Mouse (Mus musculus) liver, adult 2 months (tissue): Measurements from ENCODE around the gene Dusp5. TPM values are rescaled to one million over a fixed set of nuclear protein-coding genes. Genes with fewer than 3 reads are reported as not detected.

ENCODE experiments used
- DNase-seq: peaks from one replicate; pipeline ENCODE4 v3.0.0-alpha.2; 2011; ENCODE audit warnings: low read depth, low spot score; ENCODE audit errors: extremely low read depth
- H3K27ac ChIP-seq: fragments of 200-500 bp; replicated peaks from 2 replicates; pipeline ENCODE4 v1.5.1; 2012; ENCODE audit warnings: low read depth, mild to moderate bottlenecking, control low read depth, inconsistent platforms, low read length; ENCODE audit not compliant: insufficient read depth
- H3K27me3 ChIP-seq: fragments of 200-500 bp; 2 replicates; pipeline ENCODE4 v1.6.1; 2012; ENCODE audit warnings: mild to moderate bottlenecking, moderate library complexity, low read length, inconsistent platforms; ENCODE audit not compliant: control insufficient read depth, insufficient read depth
- H3K36me3 ChIP-seq: fragments of 200-500 bp; 2 replicates; pipeline ENCODE4 v1.6.1; 2012; ENCODE audit warnings: low read length, inconsistent platforms; ENCODE audit not compliant: control insufficient read depth, insufficient read depth
- H3K4me1 ChIP-seq: fragments of 200-500 bp; 2 replicates; pipeline ENCODE4 v1.6.1; 2011; ENCODE audit warnings: low read length; ENCODE audit not compliant: control insufficient read depth, insufficient read depth
- H3K4me3 ChIP-seq: fragments of 200-500 bp; 2 replicates; pipeline ENCODE4 v1.5.1; 2011; ENCODE audit warnings: low read depth, mild to moderate bottlenecking, control low read depth, low read length, moderate library complexity; ENCODE audit not compliant: insufficient read depth
- H3K79me2 ChIP-seq: fragments of 200-500 bp; 2 replicates; pipeline ENCODE4 v1.6.1; 2012; ENCODE audit warnings: inconsistent platforms, mild to moderate bottlenecking, low read length, moderate library complexity; ENCODE audit not compliant: control insufficient read depth, insufficient read depth
- H3K9ac ChIP-seq: fragments of 200-500 bp; 2 replicates; pipeline ENCODE4 v1.6.1; 2012; ENCODE audit warnings: low read depth, mild to moderate bottlenecking, control low read depth, inconsistent platforms, low read length
- CTCF ChIP-seq: fragments of 200-500 bp; IDR thresholded peaks from 2 replicates; pipeline ENCODE4 v1.5.1; 2011; ENCODE audit warnings: low read depth, low read length, control low read depth
- POLR2A ChIP-seq: fragments of 200-500 bp; IDR thresholded peaks from 2 replicates; pipeline ENCODE4 v1.6.1; 2011; ENCODE audit warnings: low read length, control low read depth; ENCODE audit not compliant: insufficient read depth; ENCODE audit errors: extremely low read depth
- WGBS: fragments of 180-500 bp; shearing (Covaris S2); methylation state at CpG from one replicate; pipeline ENCODE4 v1.1.7; 2018; 5-methylcytosine and 5-hydroxymethylcytosine counted together
- polyA plus RNA-seq: library from polyadenylated mRNA; depleted of rRNA; stranded (reverse); fragments of >200 nt; gene quantifications from 2 replicates; pipeline ENCODE4 v1.2.3, GENCODE M21; 2012
- total RNA-seq: library from RNA; depleted of rRNA; stranded (reverse); fragments of >200 nt; gene quantifications from 2 replicates; pipeline ENCODE4 v1.2.3, GENCODE M21; 2014

The Dusp5 gene
- total and polyA plus RNA-seq, 2 experiments: 0.18 to 1.2 TPM

- Histone ChIP-seq H3K27me3 (no peaks in the 10 kb centered on the region), H3K79me2 (no peaks in the 10 kb centered on the region), H3K4me1 (peaks cover 3% of the 10 kb centered on the region; the same call in 1 of the 2 replicates), H3K27ac (peak overlapping the region; percentile 18), H3K4me3 (no peak overlapping the region), H3K36me3 (no peaks in the 10 kb centered on the region), H3K9ac (no peak overlapping the region)
- WGBS: 30% methylated on average over 11 of the region's 11 CpGs
- TF ChIP-seq CTCF (no peak), POLR2A (no peak)
- DNase-seq: peak; percentile 95
Measured at GRCm38 (mm10) chr19:53554402-53554801, 25.5 kb downstream of the Dusp5 start.

GRCm38 (mm10) chr19:53554981-53555616 lies 26.2 kb downstream of the Dusp5 start:
- Histone ChIP-seq H3K9ac (no peak overlapping the region), H3K27ac (peak overlapping the region; percentile 18), H3K4me1 (peaks cover 3% of the 10 kb centered on the region; the same call in 1 of the 2 replicates), H3K36me3 (no peaks in the 10 kb centered on the region), H3K79me2 (no peaks in the 10 kb centered on the region), H3K4me3 (no peak overlapping the region), H3K27me3 (no peaks in the 10 kb centered on the region)
- 82% methylated on average over 5 of the region's 5 CpGs for WGBS
- TF ChIP-seq CTCF: no peak
- no peak for TF ChIP-seq POLR2A
- DNase-seq: no peak

- no peak overlapping the region for H3K27ac ChIP-seq
- WGBS: 70% methylated on average over 6 of the region's 6 CpGs
- no peak for DNase-seq
- H3K4me1 ChIP-seq: peaks cover 3% of the 10 kb centered on the region; the same call in 1 of the 2 replicates
- no peak overlapping the region for H3K9ac ChIP-seq
- no peak overlapping the region for H3K4me3 ChIP-seq
- TF ChIP-seq POLR2A (no peak), CTCF (no peak)
- no peaks in the 10 kb centered on the region for H3K27me3 ChIP-seq
- no peaks in the 10 kb centered on the region for H3K36me3 ChIP-seq
- H3K79me2 ChIP-seq: no peaks in the 10 kb centered on the region
Measured at GRCm38 (mm10) chr19:53556841-53557240, 27.9 kb downstream of the Dusp5 start.

GRCm38 (mm10) chr19:53557267-53557936 lies 28.5 kb downstream of the Dusp5 start:
- Histone ChIP-seq H3K4me1 (peaks cover 3% of the 10 kb centered on the region; the same call in 1 of the 2 replicates), H3K4me3 (no peak overlapping the region), H3K9ac (no peak overlapping the region), H3K27ac (no peak overlapping the region), H3K79me2 (no peaks in the 10 kb centered on the region), H3K27me3 (no peaks in the 10 kb centered on the region), H3K36me3 (no peaks in the 10 kb centered on the region)
- WGBS: 59% methylated on average over 20 of the region's 20 CpGs
- TF ChIP-seq POLR2A (no peak), CTCF (no peak)
- DNase-seq: no peak

GRCm38 (mm10) chr19:53560436-53560835 lies 31.5 kb downstream of the Dusp5 start:
- no peaks in the 10 kb centered on the region for H3K79me2 ChIP-seq
- H3K27ac ChIP-seq: no peak overlapping the region
- WGBS: 98% methylated on average over 3 of the region's 3 CpGs
- no peaks in the 10 kb centered on the region; the same call in 1 of the 2 replicates for H3K4me1 ChIP-seq
- H3K36me3 ChIP-seq: no peaks in the 10 kb centered on the region
- no peaks in the 10 kb centered on the region for H3K27me3 ChIP-seq
- H3K4me3 ChIP-seq: no peak overlapping the region
- TF ChIP-seq POLR2A (no peak), CTCF (no peak)
- no peak for DNase-seq
- H3K9ac ChIP-seq: no peak overlapping the region

GRCm38 (mm10) chr19:53564174-53564573 lies 35.3 kb downstream of the Dusp5 start:
- H3K4me3 ChIP-seq: no peak overlapping the region
- no peak for TF ChIP-seq CTCF
- no peak for TF ChIP-seq POLR2A
- H3K36me3 ChIP-seq: no peaks in the 10 kb centered on the region
- no peak overlapping the region for H3K9ac ChIP-seq
- H3K27ac ChIP-seq: no peak overlapping the region
- no peaks in the 10 kb centered on the region; the same call in 1 of the 2 replicates for H3K4me1 ChIP-seq
- peak; percentile 68 for DNase-seq
- no peaks in the 10 kb centered on the region for H3K79me2 ChIP-seq
- H3K27me3 ChIP-seq: no peaks in the 10 kb centered on the region
- 36% methylated on average over 4 of the region's 4 CpGs for WGBS
